Mouse (Mus musculus): Measurements from ENCODE around the gene Ubqln4.

The Ubqln4 gene

DNA sequence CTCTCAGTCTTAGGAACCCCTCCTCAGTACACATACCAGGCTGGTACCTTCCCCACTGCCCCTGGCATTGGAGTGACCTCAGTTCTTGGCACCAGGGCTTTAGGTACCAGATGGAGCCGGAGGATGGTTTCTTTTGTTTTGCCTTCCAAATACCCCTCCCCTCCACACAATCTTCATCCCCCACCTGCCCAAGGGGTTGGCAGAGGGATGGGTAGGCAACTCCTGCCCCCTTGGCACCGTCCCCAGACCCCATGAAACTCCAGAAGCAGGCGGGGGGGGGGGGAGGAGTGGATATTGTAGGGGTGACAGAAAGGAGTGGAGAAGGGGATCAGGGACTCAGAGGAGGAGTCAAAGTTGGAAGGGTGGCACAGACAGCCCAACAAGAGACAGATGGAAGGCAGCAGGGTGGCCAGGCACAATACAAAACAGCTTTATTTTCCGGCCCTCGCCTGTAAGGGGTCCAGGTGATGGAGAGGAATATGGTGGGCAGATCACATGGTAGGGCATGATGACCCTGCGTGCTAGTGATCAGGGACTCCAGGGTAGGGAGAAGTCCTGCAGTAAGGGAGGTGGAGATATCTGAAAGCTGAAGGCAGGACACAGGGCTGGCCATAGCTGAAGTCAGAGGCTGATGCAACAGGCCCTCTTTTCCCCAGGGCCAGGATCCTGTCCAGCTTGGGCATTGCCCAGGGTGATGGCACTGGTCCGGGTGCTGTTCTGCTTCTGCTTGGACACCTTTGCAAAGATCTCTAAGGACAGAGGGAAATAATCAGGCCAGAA is 11.7 kb upstream of the Ubqln4 start:
- DNase-seq (ENCODE audit: low read depth, low spot score) = no peak

DNA sequence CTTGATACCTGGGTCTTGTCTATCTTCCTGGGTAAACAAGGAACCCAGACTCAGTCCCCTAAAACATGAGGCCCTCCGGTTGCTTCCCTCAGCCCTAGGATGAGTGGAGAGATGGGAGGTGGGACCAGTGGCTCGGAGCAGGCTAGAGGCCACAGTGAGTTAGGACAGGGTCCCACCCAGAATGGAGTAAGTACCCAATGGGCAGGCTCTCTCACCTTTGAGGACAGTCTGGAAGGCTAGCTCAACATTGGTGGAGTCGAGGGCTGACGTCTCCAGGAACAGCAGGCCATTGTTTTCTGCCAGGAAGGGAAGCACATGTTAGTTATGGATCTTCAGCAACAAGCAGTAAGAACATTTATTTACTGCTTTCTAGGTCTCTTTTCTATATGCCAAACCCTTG is 11.1 kb upstream of the Ubqln4 start:
- no peak for DNase-seq (ENCODE audit: low read depth, low spot score)

DNA sequence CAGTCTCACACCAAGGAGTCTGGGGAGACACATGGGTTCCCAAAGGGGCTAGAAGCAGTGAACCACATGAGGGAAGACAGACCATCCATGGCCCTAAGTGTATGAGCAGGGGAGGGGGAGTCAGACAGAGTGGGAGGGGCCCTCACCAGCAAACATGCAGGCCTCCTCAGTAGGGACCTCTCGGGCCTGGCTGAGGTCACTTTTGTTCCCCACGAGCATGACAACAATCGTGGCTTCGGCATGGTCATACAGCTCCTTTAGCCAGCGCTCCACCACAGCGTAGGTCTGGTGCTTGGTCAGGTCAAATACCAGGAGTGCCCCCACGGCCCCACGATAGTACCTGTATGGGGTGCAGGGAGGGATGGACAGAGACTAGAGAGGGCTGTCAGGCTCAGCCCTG is 10.4 kb upstream of the Ubqln4 start:
- DNase-seq (ENCODE audit: low read depth, low spot score) = no peak

DNA sequence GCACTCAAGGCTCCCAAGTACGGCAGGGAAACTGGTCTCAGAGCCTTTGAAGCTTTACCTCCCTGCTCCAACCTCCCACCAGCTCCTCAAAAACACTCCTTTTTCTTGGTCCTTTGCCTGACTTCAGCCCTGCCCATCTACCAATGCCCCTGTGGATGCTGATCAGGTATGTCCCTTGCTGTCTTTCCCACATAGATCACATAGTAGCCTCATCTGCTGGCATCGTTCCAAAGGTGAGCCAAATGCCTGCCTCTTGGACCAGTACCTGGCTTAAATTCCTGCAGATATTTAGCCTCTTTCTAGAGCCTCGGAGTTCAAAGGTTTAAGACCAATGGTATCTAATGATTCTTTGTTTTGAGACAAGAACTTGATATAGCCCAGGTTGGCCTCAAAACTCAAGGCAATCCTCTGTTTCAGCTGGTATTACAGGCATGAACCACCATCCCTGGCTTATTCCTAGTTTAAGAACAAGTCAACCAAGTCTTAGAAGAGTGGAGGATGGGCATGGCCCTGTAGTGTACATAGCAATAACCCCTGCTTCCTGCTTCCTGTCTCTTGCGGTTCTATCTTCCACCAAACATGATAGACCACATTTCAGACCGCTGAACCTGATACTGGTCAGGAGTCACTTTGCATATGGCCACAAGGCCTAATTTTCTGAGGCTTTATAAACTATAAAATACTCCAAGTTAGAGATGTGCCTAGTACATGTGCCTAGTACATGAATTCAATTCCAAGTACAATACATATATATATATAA is 9.7 kb upstream of the Ubqln4 start:
- DNase-seq (ENCODE audit: low read depth, low spot score) = no peak

DNA sequence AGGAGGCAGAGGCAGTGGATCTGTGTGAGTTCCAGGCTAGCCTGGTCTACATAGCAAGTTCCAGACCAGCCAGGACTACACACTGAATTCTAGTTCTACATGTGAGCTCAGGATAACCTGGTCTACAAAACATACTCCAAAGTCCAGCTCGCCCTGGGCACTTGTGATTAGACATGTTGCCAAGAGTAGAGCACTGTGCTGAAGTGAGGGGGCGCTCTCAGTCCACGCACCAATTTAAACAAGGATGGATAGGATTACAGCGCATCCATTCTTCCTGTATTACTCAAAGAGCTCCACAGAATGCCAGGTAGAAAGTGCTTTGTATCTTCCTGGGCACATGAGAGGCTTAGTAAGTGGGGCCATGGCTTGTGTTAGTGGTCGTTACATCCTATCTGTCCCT is 9.0 kb upstream of the Ubqln4 start:
- peak; percentile 39 for DNase-seq (ENCODE audit: low read depth, low spot score)

DNA sequence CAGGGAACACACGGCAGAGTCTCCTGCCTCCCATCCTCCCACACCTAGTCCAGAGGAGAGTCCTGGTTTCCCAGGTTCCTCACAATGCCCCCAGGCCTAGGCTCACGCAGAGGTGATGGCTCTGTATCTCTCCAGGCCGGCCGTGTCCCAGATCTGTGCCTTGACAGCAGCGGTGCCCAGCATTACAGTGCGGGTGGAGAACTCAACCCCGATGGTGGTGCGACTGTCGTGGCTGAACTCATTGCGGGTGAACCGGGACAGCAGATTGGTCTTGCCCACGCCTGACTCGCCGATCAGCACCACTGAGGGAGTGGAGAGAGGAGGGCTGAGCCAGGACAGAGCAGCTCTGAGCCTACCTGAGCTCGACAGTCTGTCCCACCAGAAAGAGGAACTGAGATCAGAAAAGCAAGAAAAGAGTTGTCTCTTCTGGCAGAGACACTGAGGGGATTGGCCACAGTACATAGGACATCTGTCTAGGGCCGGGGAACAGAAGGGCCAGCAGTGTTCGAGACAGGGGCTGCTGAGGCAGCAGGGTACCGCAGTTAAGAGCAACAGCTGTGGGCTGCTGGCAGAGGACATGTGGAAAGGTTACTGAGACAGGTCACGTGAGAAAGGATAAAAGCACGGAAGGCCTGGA is 8.5 kb upstream of the Ubqln4 start:
- DNase-seq (ENCODE audit: low read depth, low spot score) = no peak

DNA sequence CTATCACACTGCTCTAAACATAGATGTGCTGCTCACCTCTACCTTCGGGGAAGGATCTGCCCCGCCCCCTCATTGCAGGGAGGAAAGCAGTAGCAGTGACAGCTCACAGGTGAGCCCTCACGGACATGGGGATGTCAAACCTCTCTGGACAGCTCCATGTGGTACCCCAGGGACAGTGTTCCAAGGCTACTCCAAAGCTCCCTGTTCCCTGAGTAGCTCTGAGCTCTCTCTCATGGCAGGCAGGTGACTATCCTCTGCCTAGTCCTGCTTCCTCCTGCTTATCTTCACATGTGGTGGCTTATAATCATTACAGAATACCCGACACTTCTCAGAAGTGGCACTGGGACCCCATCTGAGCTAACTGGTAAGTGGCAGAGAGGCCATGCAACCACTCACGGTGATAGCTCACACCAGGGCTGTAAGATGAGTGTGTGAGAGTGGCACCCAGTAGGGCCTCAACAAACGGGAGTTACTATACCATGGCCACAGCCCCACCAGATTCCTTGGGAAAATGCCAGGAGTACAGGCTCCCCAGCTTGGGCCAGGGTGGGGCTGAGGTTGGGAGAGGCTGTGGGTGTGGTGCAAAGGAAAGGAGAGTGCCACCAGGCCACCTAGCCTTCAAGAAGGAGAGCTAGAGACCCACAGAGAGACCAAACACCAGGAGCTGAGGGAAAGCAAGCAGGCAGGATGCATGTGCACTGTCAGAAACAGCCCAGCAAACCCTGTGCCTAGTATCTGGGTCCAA is 6.7 kb upstream of the Ubqln4 start:
- DNase-seq (ENCODE audit: low read depth, low spot score) = no peak

DNA sequence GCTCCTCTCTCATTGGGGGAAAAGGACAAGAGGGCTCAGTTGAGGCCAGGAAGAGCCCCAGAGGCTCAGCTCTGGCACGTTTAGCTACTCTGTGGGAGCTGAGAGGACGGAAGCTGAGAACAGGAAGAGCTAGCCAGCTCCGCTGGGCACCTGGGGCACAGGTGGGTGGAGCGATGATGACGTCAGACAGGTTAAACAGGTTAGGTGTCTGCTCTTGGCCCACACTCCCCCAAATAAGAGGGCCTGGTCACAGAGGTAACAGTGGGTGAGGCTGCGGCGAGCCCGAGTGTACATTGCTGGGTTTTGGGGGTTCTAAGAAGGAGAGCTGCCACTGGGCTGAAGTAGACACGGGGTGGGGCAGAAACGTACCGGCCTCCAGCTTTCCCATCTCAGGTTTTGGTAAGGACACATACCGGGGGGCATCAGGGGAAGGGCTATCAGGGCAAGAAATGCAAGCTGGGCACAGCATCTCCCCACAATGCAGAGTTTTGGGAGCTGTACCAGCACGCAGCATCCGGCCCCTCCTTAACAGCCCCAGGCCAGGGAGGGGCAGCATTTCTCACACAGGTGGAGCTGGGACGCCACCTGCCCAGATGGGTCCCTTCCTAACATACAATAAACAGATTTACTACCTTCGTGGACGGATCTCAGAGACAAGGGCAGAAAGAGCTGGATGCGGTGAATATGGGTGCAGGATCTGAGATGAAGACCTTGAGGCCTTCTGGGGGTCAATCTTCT is 5.2 kb upstream of the Ubqln4 start, which contains the start of gene Rab25:
Gene Rab25 (minus strand): TSS at position 121 of the 738 bp plus-strand sequence.
- DNase-seq (ENCODE audit: low read depth, low spot score) = no peak

DNA sequence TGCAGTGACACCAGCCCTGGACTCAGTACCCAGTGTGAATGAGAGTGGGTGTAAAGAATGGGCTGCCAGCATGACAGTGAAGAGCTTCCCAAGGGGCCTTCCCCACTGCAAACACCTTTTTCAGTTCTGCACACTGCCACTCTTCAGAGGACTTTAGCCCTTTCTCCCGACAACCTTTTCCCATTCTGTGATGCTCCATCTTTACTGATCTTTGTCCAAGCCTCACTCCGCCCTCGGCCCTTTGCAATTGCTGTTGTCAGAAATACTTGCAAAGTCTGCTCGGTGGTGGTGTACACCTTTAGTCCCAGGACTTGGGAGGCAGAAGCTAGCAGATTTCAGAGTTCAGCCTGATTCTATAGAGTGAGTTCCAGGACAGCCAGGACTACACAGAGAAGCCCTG is 2.0 kb upstream of the Ubqln4 start:
- no peak for DNase-seq (ENCODE audit: low read depth, low spot score)

DNA sequence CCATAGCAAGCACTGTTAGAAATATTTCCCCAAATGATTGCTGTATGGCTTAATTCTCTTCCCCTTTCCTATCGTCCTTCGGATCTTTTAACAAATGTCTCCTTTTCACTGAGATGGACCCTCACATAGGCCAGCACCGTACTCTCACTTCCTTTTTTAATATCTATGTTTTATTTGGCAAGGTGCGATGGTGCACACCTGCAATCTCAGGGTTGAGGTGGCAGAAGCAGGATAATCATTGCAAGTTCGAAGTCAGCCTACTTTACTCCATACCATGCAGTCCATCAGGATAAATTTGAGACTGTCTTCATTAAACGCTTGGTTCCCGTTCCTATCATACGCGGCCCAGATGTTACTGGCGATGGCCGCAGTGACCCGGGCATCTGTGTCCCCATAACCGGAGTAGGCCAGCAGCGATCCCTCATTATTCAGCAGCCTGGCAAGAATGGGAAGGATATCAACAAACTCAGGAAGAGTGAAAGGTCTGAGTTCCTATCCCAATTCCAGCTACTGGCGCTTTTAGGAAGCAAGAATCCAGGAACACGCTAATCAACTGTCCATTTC is 1.4 kb upstream of the Ubqln4 start:
- DNase-seq (ENCODE audit: low read depth, low spot score) = no peak

DNA sequence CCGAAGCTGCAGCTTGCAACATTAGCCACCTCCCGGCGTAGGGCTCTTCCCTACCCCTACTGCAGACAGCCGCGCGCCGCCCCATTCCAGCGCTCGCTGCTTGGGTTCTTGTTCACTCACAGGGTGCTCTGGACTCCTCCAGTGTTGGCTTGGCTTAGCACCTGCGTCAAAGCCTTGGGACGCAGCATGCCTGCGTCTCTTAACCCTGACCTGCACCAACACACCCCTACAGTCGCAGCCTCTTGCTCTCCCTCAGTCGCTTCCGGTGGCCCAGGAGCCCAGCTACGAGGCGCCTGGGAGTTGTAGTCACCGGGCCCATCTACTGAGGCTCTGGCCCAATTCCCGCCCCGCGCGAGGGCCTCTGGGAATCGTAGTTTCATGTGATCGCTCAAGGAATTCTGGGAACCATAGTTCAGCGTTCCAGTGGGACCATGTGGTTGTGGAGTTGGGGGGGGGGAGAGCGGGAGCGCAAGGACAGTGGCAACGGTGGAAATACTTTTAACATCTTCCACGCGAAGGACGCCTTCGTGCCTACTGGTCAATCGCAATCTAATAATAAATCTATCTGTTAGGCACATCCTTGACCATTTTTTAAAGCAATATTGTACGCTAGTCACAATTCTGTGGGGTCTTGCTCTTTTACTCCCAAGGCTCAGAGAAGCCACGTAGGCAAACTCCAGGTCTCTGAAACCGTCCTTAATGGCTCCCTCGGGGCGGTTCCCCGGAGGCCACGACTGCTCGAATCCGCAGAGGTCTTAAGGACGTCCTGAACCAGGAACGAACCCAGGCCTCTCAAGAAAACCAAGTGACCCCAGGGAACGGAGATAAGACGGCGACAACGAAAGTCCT is 658 bp upstream of the Ubqln4 start, which contains the start of gene Lamtor2:
Gene Lamtor2 (minus strand): TSS at position 399 of the 849 bp plus-strand sequence.
- peak; percentile 93 for DNase-seq (ENCODE audit: low read depth, low spot score)

DNA sequence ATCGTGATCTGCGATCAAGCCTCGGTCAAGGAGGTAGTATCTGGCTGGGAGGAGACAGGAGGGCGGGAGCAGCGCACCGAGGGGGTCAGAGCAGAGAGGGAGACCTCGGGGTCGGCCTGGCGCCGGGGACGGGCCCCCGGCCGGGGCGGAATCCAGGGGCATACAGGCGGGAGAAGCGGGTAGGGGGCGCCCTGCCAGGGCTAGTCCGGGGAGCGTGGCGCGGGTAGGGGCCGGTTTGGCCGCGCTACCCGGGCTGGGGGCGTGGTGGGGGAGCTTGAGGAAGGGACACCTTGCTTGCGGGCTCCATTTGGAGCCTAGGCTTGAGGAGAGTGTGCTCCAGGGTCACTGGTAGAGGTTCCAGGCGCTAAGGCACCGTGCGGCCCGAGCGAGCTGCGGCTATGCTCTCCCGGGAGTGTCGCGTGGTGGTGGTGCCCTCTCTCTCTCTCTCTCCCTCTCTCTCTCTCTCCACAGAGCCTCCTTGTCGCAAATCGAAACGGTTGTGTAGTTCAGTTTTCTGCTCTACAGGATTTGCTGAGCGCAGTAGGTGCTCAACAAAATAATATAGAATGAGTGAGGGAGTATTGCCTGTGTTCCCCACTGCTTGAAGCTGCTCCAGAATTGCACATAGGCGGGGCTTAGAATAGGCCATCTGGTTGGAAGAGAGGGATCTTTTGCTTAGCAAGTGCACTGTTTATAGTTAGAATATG is 475 bp downstream of the Ubqln4 start:
- peak; percentile 67 for DNase-seq (ENCODE audit: low read depth, low spot score)

DNA sequence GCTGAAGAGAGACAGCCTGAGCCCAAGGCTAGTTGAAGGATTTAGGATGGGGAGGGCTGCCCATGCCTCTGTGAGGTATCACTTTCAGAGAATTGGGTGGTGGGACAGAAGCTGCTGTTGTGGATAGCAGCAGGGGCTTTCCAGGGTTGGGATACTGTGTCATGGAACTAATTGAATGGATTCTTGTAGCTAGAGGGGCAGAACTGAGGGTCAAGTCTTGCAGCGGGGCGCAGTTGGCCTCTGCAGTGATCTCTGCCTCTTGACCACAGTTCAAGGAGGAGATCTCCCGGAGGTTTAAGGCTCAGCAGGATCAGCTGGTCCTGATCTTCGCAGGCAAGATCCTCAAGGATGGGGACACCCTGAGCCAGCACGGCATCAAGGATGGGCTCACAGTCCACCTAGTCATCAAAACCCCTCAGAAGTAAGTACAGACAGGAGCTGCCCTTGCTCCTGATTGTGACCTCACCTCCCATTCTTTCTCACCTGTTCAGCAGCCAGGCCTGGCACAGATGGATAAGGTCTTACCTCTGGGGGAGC is 1.6 kb downstream of the Ubqln4 start:
- no peak for DNase-seq (ENCODE audit: low read depth, low spot score)

DNA sequence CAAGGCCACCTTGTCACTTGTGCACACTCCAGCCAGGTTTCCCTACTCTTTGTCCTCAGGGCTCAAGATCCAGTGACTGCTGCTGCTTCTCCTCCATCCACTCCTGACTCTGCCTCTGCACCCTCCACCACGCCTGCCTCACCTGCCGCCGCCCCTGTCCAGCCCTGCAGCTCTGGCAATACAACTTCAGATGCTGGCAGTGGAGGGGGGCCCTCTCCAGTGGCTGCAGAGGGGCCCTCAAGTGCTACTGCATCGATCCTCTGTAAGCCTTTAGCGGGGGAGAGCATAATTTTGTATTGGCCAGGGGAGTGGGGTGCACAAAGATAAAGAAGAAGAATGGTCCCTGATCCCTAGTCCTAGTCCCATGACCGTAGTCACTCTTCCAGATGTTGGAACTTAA is 2.2 kb downstream of the Ubqln4 start:
- no peak for DNase-seq (ENCODE audit: low read depth, low spot score)

DNA sequence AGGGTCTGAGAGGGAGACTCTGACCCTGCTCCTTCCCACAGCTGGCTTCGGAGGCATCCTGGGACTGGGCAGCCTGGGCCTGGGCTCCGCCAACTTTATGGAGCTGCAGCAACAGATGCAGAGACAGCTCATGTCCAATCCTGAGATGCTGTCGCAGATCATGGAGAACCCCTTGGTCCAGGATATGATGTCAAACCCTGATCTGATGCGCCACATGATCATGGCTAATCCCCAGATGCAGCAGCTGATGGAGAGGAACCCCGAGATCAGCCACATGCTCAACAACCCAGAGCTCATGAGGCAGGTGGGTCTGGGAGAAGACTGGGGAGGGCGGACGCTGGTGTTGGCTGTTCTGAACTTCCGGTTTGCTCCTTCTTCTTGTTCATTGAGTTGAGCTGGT is 3.1 kb downstream of the Ubqln4 start:
- DNase-seq (ENCODE audit: low read depth, low spot score) = no peak

DNA sequence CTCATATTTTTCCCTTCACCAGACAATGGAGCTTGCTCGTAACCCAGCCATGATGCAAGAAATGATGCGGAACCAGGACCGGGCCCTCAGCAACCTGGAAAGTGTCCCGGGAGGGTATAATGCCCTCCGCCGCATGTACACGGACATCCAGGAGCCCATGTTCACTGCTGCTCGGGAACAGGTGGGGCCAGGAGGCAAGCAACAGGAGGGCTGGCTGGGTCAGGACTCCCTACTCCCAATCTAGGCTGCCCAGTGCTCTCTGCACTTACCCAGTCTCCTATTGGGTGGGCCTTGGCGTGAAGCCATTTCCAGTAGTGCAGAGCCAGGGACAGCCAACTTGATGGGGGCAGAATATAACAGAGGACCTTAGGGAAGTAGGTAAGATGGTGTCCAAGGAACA is 6.0 kb downstream of the Ubqln4 start:
- DNase-seq (ENCODE audit: low read depth, low spot score) = no peak

DNA sequence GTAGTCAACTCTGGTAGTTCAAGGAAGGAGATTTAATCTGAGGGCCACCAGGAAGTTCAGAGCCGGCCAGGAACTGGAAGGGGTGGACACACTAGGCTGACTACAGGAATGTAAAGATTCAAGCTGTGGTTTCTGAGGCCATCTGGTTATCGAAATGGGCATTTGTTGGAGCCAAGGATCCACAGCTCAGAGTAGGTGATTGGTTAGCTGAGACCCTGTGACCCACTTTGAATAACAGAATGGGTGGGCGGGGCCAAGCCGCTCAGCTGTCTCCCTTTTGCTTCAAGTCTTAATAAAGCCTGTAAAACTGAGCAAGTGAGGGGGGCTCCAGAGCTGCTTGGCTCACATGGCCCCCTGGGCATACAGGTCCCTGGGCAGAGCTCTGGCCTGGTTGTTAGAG is 8.4 kb downstream of the Ubqln4 start:
- DNase-seq (ENCODE audit: low read depth, low spot score) = no peak

DNA sequence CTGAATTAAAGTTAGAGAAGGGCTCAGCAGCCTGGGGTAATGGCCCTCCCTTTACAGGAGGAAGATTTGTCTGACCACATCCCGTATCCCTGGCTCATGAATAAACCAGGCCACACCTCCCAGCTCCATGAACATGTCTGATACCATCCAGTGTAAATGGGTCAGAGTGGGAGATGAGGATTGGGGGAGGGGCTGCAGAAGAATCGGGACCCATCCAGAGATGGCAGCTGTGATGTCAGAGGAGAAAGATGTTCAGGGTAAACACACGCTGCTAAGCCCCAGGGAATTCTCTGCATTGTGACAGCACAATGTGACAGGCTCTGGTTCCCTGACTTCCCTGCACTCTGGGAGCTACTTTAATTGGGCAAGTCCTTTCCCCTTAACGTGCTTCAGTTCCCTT is 9.9 kb downstream of the Ubqln4 start:
- no peak for DNase-seq (ENCODE audit: low read depth, low spot score)

DNA sequence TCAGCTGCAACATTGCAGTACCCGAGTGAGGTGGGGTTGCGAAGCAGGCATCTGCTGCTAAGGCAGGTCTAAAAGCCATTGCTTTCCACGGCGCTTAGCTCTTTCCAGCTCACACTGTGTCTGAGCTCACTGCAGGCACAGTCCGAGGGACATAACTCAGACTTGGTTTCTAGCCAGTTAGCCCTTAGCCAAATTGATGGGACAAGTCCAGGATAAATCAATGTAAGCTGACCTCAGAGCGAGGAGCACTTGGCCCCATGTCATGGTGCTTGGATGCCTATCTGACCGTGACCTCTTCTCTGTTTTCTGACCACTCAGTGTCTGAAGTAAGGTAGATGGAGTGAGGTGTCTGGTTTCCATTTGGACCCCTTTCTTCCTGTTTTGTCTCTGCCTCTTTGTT is 10.4 kb downstream of the Ubqln4 start:
- DNase-seq (ENCODE audit: low read depth, low spot score) = no peak
